Mouse (Mus musculus) embryonic fibroblast, embryonic 13.5 days (primary cell): Measurements from ENCODE around the gene Sestd1.

Source experiments
- CTCF ChIP-seq: IDR thresholded peaks from 2 replicates; pipeline ENCODE4 v1.5.1; 2011; ENCODE audit warnings: mild to moderate bottlenecking, control low read depth, low read length, moderate library complexity, borderline replicate concordance; ENCODE audit not compliant: insufficient read depth
- POLR2A ChIP-seq: IDR thresholded peaks from 2 replicates; pipeline ENCODE4 v1.6.1; 2011; ENCODE audit warnings: low read depth, mild to moderate bottlenecking, control low read depth, low read length, moderate library complexity

- TF ChIP-seq CTCF (no peak), POLR2A (no peak)
These were observed 38.1 kb downstream of the Sestd1 start for GRCm38 (mm10) chr2:77242248-77242647.
